Mouse (Mus musculus) mature B cell (primary cell): Measurements from ENCODE around the gene Tdpoz5.
"Not testable (repeated sequence)": the region's sequence is repeated elsewhere in the genome, so short reads cannot be mapped to it uniquely, and the experiment has no call there.

ENCODE experiments used
- in situ Hi-C: fragments of 300-500 bp; cut with MboI; formaldehyde crosslinking; loops from 2 replicates; pipeline ENCODE4 v1.14.3; 2019

Gene Tdpoz5

DNA sequence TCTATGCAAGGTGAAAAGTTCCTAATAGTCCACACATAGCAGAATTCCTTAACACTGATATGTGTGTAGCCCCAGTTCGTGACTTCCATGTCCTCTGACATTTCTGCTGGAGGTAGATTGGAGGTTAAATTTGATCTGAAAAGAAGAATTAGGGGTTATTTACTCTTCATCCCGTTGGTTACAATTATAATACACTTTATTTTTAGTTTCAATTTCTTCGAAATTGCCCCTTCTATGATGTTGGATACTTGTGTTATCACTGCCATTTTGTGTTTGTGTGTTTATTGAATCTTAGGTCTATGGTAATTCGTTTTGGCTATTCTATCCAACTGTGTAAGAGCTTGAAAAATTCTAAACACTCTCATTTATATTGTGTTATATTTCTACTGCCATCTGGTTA, at the start of gene Tdpoz5:
TSS of gene Tdpoz5 (minus strand) at position 101 of the 400 bp plus-strand sequence.
- in situ Hi-C loops: not testable (repeated sequence)

GRCm38 (mm10) chr3:93968938-93969337, 7.8 kb upstream of the Tdpoz5 start:
- in situ Hi-C loops: not testable (repeated sequence)

DNA sequence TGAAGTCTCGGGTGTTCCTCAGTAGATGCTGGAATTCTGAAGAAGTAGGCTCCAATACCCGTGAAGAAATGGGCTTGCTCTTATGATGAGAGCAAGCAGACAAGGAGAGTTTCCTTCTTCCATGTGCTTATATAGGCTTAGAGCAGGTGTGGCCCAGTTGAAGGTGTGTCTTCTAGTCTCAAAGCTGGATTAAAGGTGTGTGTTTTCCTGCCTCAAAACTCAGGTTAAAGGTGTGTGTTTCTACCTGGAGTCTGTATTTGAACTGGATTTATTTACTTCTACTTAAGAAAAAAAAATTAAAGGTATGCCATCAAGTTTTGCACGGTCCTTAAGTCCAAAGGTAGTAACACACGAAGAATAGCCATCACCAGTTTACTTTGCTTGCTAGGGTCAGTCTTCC, 17.7 kb downstream of the Tdpoz5 start, which contains the start of gene Gm9117:
TSS of gene Gm9117 (minus strand) at position 101 of the 400 bp plus-strand sequence.
- in situ Hi-C loops: not testable (repeated sequence)

DNA sequence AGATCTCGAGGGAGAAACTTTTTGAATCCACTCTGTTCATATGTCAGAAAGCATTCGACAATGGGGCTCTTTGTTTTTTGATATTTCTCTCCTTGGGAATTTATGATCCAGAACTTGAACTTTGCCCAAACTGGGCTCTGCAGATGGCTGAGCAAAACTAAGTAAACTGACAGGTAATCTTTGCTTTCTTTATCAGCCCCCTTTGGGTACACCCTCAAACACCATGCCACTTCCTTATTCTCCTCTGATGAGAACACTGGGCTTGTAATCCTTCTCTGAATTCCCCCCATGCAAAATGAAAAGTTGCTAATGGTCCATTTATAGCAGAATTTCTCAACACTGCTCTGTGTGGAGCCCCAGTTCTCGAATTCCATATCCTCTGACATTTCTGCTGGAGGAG, 22.7 kb downstream of the Tdpoz5 start:
- in situ Hi-C loops: not testable (repeated sequence)
